Mouse (Mus musculus): ENCODE measurements around the gene Gnaz.
A peak's percentile ranks its signal among the peaks of the same experiment; 100 is the strongest.

DNA sequence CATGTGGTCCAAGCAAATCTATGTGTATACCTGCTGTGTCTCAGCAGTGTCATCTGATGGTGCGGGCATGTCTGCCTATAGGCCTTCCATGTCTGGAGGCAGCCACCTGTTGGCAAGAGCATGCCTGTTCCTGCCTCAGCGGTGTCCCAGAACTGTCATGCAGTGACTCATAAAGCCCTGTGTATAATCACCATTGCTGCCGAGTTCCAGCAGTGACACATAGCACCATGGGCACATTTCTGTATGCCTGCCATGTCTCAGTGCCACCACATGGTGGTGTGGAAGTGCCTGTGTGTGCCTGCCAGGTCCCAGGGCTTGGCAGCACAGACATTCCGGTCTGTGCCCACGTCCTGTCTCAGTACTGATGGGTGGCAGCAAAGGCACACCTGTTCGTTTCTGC lies 44.2 kb upstream of the Gnaz start:
- peak; percentile 64; the same call in 1 of the 2 replicates for TF ChIP-seq CTCF (IDR thresholded peaks at IDR 0.05; ENCODE audit: borderline replicate concordance, insufficient read depth, low read length)
- no peak for TF ChIP-seq POLR2A (IDR thresholded peaks at IDR 0.05; ENCODE audit: low read depth, low read length)

All from embryonic fibroblast, embryonic 13.5 days (primary cell).